Mouse (Mus musculus): ENCODE measurements around the gene Rhbdd3.

- TF ChIP-seq POLR2A (IDR thresholded peaks at IDR 0.05; ENCODE audit: low read depth, low read length) (peak; percentile 15; the same call in 1 of the 2 replicates), E2F4 (IDR thresholded peaks at IDR 0.05; ENCODE audit: insufficient replicate concordance, low read depth, low read length) (no peak), CHD2 (IDR thresholded peaks at IDR 0.05; ENCODE audit: low read length) (peak; percentile 50; the same call in 1 of the 2 replicates), CTCF (conservative IDR thresholded peaks at IDR 0.05 in 1 of 2, IDR thresholded peaks at IDR 0.05 in 1 of 2; ENCODE audit: low read depth in 2 of 2, low read length in 2 of 2) (no peak), RCOR1 (conservative IDR thresholded peaks at IDR 0.05; ENCODE audit: low read depth, low read length) (no peak), IRF4 (IDR thresholded peaks at IDR 0.05; ENCODE audit: low read depth, low read length) (no peak), USF2 (conservative IDR thresholded peaks at IDR 0.05; ENCODE audit: low read depth, low read length) (no peak), TBP (conservative IDR thresholded peaks at IDR 0.05; ENCODE audit: low read depth, low read length) (no peak), MYC (IDR thresholded peaks at IDR 0.05; ENCODE audit: low read depth, low read length) (no peak), NRF1 (IDR thresholded peaks at IDR 0.05; ENCODE audit: low read depth, low read length) (no peak), ZC3H11A (IDR thresholded peaks at IDR 0.05; ENCODE audit: low read depth, low read length) (no peak), MEF2A (IDR thresholded peaks at IDR 0.05; ENCODE audit: borderline replicate concordance, low read depth, low read length) (no peak), ZKSCAN1 (IDR thresholded peaks at IDR 0.05; ENCODE audit: borderline replicate concordance, low read depth, low read length) (no peak)
These were observed 30.4 kb upstream of the Rhbdd3 start for GRCm38 (mm10) chr11:5068126-5068971.

All from CH12.LX (cell line).